Mouse (Mus musculus): ENCODE results near the gene Armc2.
A peak's percentile ranks its signal among the peaks of the same experiment; 100 is the strongest.
"Not testable (repeated sequence)": the region's sequence is repeated elsewhere in the genome, so short reads cannot be mapped to it uniquely, and the experiment has no call there.

The Armc2 gene

DNA sequence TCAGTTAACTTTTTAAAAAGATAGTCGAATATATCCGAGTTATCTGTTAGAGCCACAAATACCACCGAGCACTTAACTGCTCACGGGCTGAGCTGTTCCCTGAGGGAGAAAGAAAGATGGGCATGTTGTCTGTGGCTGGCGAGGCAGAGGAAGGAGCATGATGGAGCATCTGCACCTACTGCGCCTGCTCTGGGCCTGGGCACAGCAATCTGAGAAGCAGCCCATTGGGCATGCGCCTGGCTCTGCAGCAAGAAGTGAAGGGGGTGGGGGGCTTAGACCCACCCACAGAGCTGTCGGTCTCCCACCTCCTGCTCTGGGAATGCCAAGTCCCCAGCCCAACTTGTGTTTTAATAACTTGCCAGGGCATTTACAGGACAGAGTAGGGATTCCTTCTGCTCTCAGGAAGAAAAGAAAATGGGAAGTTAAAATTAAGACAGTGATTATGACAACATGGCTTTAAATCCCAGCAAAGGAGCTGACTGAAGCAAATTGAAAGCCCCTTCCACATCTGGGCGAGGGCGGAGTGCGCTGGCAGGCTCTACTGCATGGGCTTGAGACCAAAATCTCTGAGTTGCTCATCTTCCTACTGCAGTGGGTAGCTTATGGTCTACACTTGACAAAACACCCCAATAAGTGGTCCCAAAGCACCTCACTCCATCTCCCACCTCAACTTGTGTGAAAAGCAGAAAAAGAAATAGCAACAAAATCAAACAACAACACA lies 50.2 kb downstream of the Armc2 start:
- DNase-seq (ENCODE audit: low spot score in 2 of 2) = no peak

DNA sequence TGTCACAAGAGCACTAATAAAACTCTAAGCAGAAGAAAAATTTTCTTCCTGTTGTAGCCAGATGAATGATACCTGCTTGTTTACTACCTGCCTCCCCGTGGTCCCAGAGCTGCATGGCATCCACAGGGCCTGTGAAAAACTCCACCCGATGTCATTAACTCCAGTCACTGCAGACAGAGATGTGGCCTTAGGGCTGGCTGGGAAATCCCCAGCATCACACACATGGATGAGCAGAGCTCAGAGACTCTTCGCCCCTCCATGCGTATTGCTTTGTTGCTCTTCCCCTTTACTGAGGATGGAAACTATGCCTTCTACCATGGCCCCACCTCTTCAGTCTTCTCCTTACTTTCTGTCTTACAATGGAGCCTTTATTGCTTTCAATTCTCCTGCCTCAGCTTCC lies 55.5 kb downstream of the Armc2 start:
- no peak for DNase-seq (ENCODE audit: low spot score in 2 of 2)

DNA sequence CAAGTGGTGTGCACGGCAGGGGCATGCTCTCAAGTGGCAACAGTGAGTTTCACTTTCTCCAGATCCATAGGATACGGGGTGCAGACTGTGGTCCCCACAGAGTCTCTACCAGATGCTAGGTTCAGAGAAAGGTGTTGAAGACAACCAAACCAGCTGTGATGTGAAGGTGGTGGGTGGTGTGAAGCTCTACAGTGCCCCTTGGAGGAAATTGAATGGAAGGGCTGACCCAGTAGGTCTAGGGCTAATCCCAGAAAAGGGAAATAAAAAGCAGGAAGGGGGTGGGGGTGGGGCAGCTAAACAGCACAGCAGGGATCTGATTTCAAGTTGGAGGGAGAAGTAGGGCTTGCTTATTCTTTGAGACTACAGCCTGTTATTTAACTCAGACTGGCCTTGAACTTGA lies 58.4 kb downstream of the Armc2 start:
- no peak for DNase-seq (ENCODE audit: low spot score in 2 of 2)

DNA sequence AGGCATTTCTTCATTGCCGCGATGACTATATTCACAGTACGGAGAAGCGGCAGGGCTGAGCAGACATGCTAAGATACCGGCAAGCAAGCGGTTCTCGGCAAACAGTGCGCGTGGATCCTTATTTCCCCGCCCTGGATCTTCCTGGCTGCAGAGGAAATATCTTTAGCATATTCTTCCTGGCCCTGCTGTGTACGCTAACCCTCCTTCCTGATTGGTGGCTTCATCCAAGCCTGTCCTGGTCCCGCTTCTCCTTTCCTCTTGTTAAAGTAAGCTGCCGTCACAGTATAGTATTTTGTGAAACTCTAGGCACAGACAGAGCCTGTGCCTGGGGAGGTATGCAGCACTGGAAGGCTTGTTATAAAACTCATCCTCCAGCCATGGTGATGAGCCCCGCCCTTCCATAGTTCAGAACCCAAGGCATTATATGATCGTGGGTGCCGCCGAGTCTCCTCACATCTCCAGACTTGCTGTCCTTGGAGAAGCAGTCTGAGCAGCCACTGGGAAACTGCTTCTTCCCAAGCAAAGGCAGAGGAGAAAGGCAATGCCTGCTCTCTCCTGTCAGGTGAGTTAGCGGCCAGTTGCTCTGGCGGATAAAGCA lies 59.5 kb downstream of the Armc2 start:
- no peak for DNase-seq (ENCODE audit: low spot score in 2 of 2)

DNA sequence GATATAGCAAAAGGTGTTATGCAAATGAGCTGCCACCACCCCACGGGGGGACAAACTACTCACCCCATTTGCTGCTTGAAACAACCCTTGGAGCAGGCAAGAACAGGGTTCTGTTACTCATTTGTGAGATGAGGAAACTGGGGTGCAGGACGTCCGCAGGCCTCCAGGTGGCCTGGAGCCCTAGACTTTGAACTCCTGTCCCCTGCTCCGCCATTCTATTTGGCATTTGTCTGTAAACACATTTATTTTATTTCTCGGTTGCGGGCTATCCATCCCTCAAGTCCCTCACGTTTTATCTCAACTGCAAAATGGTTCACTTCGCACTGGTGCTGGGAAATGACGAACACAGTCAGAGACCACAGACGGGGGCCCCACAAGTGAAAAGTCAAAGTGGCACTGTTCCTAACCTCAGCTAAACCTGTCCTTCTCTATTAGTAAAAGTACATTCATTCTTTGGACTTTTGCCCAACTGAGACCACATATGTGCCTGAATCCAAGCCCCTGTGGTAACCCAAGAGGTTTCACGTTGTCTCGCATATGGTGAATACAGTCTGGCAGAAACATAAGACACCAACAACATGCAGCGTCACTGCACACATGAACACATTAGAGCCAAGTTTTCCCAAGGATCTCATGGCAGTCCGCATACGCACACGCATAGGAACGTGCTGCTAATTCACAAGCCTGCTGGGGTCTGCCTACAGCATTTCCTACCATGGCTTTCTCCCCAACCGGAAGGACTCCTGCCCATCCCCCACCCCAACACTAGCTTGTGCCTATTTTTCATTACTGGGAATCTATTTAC lies 60.6 kb downstream of the Armc2 start:
- no peak for DNase-seq (ENCODE audit: low spot score in 2 of 2)

- no peak for DNase-seq (ENCODE audit: low spot score in 2 of 2)
Observed at GRCm38 (mm10) chr10:41953528-41953864, 64.7 kb downstream of the Armc2 start.

DNA sequence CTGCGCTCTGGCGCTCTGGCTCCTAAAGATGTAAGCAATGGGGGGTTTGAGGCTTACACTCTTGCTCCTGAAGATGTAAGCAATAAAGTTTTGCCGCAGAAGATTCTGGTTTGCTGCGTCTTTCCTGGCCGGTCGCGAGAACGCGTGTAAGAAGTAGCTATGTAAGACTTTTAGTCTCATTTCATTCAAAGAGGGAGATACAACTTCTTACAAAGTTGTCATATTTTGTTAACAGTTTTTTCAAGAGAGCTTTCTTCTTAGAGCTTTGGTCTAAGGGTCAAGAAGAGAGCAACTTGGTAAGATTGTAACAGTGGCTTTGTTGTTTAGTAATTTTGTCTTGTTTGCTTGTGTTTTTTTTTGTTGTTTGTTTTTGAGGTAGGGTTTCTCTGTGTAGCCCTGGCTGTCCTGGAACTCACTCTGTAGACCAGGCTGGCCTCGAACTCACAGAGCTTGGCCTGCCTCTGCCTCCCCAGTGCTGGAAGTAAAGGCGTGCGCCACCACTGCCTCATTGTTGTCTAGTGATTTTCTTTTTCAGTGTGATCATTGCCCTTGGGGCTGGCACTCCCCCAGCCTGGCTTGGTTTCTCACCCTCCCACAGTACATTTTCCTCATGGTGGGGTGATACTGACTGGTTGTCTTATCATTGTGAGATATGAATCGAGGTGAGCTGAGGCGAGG lies 65.3 kb downstream of the Armc2 start:
- DNase-seq (ENCODE audit: low spot score in 2 of 2) = no peak

DNA sequence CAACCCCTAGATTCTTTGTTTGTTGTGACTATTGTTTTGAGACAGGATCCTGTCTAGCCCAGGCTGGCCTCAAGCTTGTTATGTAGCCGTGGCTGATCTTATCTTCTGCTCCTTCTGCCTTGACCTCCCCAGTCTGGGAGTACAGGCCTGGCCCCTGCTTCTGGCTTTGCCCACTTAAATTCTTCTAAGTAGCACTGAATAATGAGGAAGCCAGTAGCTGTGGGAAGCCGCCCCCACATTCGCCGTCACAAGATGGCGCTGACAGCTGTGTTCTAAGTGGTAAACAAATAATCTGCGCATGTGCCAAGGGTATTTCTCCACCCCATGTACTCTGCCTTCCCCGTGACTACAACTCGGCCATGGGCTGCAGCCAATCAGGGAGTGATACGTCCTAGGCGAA lies 65.9 kb downstream of the Armc2 start:
- not testable (repeated sequence) for DNase-seq (ENCODE audit: low spot score in 2 of 2)

GRCm38 (mm10) chr10:41939090-41939489 lies 79.2 kb downstream of the Armc2 start:
- DNase-seq (ENCODE audit: low spot score in 2 of 2) = no peak

- no peak for DNase-seq (ENCODE audit: low spot score in 2 of 2)
Observed at GRCm38 (mm10) chr10:41937176-41937575, 81.1 kb downstream of the Armc2 start.

GRCm38 (mm10) chr10:41936100-41936499 lies 82.1 kb downstream of the Armc2 start:
- DNase-seq (ENCODE audit: low spot score in 2 of 2) = no peak

DNA sequence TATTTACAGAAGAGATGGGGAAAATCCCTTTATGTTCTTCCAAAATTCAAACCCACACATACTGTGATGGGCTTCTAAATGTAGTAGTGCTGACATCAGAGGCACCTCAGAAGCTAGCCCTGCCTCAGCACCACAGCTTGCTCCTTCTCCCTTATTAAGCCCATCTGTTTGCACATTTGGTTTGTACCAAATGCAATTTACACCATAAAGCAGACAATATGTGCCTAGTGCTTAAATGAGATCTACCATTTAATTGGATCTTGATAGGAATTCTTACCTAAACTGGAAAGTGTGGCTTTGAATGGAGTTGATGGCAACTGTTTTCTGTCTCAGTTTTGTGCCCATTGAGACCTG lies 82.8 kb downstream of the Armc2 start:
- no peak for DNase-seq (ENCODE audit: low spot score in 2 of 2)

- DNase-seq (ENCODE audit: low spot score in 2 of 2) = peak; percentile 55 to 69
Observed at GRCm38 (mm10) chr10:41934633-41935475, 83.4 kb downstream of the Armc2 start.

DNA sequence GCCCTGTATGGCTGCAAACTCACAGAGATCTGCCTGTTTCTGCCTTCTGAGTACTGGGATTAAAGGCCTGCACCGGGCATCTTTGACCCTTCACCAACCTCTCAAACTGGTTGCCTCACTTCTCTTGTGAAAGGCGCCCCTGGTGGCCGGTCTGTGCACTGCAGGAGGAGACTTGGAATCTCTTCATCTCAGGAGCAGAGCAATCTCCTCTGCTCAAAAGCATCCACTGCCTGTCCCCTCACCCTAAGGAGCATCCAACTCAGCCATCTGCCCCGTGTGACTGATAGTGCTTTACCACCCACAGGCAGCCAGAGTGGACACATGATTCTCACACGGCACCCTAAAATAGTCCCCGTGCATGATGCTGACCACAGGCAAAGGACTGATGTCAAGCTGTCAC lies 84.7 kb downstream of the Armc2 start:
- DNase-seq (ENCODE audit: low spot score in 2 of 2) = peak in 1 of 2 experiments; percentile 52

- no peak for DNase-seq (ENCODE audit: low spot score in 2 of 2)
Observed at GRCm38 (mm10) chr10:41932943-41933342, 85.3 kb downstream of the Armc2 start.

GRCm38 (mm10) chr10:41931962-41932361 lies 86.3 kb downstream of the Armc2 start:
- DNase-seq (ENCODE audit: low spot score in 2 of 2) = peak; percentile 38 to 51

- no peak for DNase-seq (ENCODE audit: low spot score in 2 of 2)
Observed at GRCm38 (mm10) chr10:41930966-41931365, 87.3 kb downstream of the Armc2 start.

DNA sequence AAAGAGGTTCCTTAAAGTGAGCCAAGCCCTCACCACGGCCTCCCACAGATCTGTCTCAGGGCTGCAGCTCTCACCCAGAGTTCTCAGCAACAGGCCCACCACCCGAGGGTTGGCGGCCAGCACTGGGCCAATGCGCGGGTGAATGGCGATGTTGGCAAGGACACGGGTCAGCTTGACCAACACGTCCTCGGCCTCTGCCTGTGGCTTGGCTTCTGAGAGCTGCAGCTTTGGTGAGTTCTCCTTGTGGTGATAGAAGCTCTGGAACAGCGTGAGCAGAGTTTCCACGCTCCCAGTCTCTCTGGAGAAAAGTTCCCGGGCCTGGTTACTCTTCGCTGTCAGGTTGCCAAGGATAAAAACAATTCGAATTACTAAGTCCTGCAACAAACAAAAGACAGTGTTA lies 91.5 kb downstream of the Armc2 start:
- DNase-seq (ENCODE audit: low spot score in 2 of 2) = no peak

- DNase-seq (ENCODE audit: low spot score in 2 of 2) = no peak
Observed at GRCm38 (mm10) chr10:41912290-41912994, 105.8 kb downstream of the Armc2 start.

DNA sequence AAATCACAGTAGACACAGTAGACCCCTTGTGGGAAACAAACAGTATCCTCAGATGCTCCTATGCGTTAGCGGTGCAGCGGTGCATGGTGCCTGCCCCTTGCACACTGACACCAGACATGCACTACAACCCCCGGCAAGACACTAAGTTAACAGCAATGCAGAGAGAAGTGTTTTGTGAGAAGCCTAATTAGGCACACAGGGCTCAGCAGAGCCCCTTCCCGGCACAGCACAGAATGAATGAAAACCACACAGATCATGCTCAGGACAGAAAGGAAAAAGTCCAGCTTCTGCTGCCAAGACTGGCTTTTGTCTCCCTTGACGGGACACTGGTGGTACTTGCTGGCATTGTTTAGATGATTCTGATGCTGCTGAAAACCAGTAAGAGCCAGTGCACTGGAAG lies 109.3 kb downstream of the Armc2 start:
- DNase-seq (ENCODE audit: low spot score in 2 of 2) = no peak

GRCm38 (mm10) chr10:41907950-41908349 lies 110.3 kb downstream of the Armc2 start:
- DNase-seq (ENCODE audit: low spot score in 2 of 2) = no peak
